Mouse (Mus musculus): ENCODE measurements around the gene Mybpc2.

Mybpc2 gene

DNA sequence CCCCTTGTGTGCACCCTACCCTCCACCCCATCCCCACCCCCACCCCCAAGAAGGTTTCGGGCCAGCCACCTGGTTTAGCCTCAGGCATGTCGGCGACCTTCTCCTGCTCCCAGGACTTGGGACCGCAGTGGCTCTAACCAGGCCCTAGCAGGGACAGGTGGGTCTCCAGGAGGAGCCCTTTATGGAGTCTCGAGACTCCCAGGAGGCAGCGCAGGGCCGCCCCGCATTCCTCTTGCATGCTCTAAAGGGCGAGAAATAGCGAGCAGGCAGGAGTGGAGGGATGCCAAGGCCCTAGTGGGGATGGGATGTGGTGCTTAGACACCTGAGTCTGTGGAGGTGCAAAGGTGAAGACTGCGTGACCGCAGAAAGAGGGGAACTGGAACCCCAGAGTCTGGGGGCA, at the start of gene Mybpc2:
Mybpc2 (minus strand) TSS at position 155 of the 400 bp plus-strand sequence.
- in situ Hi-C loops (cut with MboI): no loop called here

GRCm38 (mm10) chr7:44572956-44573484, 48.6 kb upstream of the Mybpc2 start:
- in situ Hi-C loops (cut with MboI): no loop called here

- in situ Hi-C loops (cut with MboI): no loop called here
These were observed 47.8 kb upstream of the Mybpc2 start, which contains the start of gene Napsa for GRCm38 (mm10) chr7:44572213-44572701. TSS of gene Napsa (plus strand) at chr7:44572380.

DNA sequence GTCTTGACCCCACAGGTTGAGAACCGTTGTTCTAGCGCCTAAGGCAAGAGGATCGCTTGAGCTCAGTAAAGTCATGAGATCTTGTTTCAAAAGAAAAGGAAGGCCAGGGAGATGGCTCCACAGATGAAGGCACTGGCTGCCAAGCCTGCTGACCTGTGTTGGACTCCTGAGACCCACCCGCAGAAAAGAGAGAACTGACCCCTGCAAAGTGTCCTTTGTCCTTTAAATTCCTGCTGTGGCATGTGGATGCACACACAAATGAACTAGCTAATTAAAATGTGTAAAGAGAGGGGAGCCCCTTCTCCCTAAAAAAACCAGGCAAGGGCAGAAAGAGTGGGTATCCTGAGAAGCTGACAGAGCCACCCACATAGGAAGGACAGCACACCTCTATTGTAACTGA, 47.4 kb upstream of the Mybpc2 start:
- in situ Hi-C loops (cut with MboI): no loop called here

DNA sequence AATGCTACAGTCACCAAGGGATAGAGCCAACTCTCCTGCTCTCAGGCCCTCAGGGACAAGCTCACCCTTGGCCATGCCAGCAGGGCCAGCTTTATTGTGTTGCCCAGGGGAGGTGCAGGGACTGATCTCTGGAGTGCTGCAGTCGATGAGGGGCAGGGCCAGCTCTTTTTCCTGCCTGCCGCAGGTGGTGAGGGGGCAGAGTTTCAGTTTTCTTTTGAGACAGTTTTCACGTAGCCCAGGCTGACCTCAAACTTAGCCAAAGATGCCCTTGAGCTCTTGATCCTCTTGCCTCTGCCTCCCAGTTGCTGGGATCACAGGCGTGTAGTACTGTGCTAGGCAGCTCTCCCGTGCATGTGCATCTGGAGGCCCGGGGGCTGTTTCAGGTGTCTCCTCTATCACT, 46.5 kb upstream of the Mybpc2 start:
- in situ Hi-C loops (cut with MboI): no loop called here

DNA sequence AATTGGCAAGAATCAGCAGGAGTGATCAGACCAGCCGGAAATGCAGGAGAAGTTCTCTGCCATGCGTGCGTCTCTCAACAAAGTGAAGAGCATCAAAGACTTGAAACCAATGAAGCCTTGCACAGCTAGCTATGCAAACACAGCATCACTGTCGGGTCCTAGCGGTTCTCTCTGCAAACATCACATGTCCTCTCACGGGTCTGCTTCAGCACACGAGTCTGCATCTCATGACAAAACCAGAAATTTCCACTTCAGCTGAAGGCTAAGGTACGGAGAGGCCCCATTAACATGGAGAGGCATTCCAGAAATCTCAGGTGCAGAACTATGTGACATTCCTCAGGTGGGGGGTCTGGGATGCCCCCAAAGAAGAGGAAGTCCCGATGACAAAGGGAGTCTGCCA, 44.3 kb upstream of the Mybpc2 start:
- in situ Hi-C loops (cut with MboI): no loop called here

DNA sequence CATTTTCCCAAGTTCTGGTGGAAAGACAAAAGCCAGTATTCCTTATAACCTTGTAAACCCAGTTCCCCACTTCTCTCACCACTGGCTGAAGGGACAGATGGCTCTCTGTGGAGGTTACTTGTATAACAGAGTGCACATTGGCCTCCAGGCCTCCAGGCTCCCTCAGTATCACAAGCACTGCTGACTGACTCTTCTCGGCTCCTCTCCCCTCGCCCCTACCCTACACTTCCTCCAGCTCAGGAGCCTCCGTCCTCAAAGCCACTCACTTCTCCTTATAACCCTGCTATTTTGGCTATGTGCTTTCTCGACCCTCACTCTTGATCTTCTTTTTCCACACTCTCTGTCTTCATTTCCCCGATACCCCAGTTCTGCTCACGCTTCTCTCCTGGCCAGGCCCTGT, 41.0 kb upstream of the Mybpc2 start:
- in situ Hi-C loops (cut with MboI): no loop called here

DNA sequence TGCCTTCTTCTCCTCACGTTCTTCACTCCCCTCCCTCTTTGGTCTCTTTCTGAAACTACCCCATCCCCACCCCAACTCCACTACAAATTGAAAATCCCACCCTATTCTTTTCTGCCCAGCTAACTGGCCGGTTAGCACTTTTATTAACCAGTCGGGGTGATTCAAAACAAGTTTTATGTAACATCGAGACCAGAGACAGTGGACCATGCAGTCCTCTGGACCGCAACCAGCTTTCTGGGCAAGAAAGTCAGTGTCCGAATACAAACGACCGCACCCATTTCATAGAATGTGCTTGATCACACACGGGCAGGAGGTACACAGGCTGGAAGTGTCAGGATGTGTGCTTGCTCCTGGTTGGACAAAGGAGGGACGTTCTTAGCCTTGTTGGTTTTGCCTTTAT, 40.0 kb upstream of the Mybpc2 start:
- in situ Hi-C loops (cut with MboI): no loop called here

DNA sequence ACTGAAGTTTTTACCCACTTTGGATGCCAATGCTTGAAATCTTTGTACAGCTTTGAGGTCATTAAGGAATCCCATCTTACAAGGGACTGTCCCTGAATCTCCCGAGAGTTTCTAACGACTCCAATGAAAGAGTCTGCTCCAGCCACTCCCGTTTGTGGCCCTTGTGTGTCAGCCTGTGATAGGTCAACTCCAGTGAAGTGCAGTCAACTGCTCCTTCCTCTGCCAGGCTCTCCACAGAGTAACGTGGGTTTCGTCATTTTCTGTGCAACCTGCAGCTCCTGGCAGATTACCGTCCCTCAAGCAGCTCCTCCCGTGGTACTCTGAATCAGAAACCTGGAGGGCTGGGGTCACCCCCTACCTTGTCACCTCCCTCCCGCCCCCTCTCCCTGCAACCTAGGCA, 38.8 kb upstream of the Mybpc2 start:
- in situ Hi-C loops (cut with MboI): no loop called here

DNA sequence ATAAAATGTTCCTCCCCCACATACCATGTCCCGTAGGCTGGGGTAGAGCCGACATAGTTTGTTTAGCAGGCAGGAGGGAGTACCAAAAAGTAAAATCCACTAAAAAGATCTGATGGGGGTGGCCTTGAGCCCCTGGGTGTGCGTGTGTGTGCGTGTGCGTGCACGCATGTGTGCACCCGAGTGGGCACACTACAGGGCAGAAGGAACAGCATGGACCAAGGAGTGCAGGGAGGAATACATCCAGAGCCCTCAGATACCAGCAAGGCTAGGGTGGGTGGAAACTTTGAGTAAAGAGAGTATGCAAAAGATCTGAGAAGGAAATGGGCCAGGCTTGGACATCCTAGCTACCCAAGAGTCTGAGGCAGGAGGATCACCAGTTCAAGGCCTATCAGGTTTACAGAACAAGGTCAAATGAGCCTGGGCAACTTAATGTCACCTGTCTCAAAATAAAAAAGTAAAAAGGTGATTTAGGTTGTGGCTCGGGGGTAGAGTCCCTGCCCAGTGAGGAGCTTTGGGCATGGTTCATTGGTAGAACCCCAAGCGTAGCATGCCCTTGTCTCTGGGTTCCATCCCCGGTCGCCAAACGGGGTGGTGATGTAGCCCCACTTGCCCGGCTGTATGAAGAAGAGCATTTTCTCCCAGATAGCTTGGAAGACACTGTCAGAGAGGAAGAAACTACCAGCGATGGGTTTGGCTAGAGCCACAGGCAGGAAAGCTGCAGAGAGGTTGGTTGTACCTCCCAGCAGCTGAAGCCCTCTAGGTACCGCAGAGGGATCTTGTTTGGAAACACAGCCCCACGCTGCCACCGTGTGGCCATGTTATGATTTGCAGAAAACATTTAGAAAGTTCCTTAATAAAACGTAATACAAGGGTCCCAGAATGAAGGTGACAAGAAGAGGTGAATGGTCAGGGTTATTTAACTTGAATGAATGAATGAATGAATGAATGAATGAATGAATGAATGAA, 36.3 kb upstream of the Mybpc2 start:
- in situ Hi-C loops (cut with MboI): no loop called here

GRCm38 (mm10) chr7:44557629-44558028, 33.2 kb upstream of the Mybpc2 start:
- in situ Hi-C loops (cut with MboI): no loop called here

- in situ Hi-C loops (cut with MboI): no loop called here
These were observed 29.4 kb upstream of the Mybpc2 start, which contains the start of gene Nr1h2 for GRCm38 (mm10) chr7:44553826-44554225. TSS of gene Nr1h2 (minus strand) at chr7:44553951.

GRCm38 (mm10) chr7:44553196-44553764, 28.8 kb upstream of the Mybpc2 start:
- in situ Hi-C loops (cut with MboI): no loop called here

- in situ Hi-C loops (cut with MboI): no loop called here
These were observed 27.9 kb upstream of the Mybpc2 start for GRCm38 (mm10) chr7:44552141-44552908.

DNA sequence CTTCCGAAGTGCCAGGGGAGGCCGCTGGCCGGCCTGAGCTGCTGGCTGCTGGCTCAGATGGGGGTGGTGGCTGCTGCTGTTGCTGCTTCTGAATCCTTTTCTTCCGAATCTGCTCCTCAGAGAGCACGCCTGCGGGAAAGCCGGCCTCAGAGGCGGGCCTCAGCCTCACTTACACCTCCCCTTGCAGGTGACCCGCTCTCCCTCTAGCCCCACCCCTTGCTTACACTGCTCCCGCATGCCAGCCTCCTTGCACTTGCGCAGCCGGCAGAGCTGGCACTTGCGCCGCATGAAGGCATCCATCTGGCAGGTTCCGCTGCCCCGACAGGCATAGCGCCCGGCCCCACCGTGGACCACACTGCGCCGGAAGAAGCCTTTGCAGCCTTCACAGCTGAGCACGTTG, 27.3 kb upstream of the Mybpc2 start:
- in situ Hi-C loops (cut with MboI): no loop called here

GRCm38 (mm10) chr7:44551301-44551700, 26.8 kb upstream of the Mybpc2 start:
- in situ Hi-C loops (cut with MboI): no loop called here

GRCm38 (mm10) chr7:44550409-44550678, 25.9 kb upstream of the Mybpc2 start:
- in situ Hi-C loops (cut with MboI): no loop called here

DNA sequence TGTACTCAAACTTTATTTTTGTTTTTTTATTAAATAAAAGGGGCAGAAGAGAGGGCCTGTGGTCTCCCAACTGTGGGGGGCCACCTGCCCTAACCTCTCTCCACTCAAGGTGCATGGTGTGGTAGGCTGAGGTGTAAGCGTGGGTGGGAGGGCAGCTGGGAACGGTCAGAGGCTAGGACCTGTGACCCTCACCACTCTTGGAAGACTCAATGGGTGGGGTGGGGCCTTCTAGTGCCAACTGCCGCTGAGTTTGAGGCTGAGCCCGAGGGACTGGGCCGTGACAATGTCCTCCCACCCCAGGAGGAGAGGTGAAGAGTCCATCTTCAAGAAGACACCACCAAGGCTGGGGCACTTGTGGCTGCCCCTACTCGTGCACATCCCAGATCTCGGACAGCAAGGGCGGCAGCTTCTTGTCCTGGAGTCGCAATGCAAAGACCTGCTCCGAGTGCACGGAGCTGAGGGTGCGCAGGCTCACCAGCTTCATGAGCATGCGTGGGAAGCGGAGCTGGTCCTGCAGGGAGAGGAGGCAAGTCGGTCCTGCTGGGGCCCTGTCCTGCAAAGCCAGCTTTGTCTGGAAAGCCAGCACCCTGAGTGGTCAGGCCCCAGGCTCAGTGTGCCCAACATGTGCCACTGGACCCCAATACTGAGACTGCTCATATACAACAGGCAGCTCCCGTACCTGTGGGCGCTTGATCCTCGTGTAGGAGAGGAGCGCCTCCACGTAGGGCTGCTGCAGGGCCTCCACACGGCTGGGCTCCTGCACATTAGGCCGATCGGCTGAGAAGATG, 25.4 kb upstream of the Mybpc2 start:
- in situ Hi-C loops (cut with MboI): no loop called here

- in situ Hi-C loops (cut with MboI): no loop called here
These were observed 24.1 kb upstream of the Mybpc2 start, which contains the start of gene Pold1 for GRCm38 (mm10) chr7:44548497-44549087. TSS of gene Pold1 (minus strand) at chr7:44548849.

- in situ Hi-C loops (cut with MboI): no loop called here
These were observed 23.3 kb upstream of the Mybpc2 start for GRCm38 (mm10) chr7:44547725-44548124.

DNA sequence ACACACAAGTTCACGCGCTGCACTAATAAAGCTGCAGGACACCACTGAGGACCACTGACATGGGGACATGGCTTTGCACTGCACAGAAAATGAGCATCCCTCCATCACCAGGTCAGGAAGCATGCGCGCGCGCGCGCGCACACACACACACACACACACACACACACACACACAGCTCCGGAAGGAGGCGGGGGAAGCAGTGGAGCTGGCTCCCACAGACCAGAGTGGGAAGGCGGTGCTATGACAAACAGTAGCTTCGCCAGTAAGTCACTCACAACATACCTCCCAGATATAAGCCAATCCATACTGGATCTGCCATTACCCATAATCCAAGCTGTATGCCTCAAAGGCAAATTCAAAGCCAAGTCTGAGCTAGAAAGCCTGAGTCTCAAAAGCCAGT, 22.6 kb upstream of the Mybpc2 start:
- in situ Hi-C loops (cut with MboI): no loop called here

Measured in mature B cell (primary cell).